Mouse (Mus musculus): ENCODE data around the gene Batf3.

Gene Batf3

GRCm38 (mm10) chr1:191097802-191098747 is at the start of gene Batf3:
Gene Batf3, plus strand, starts transcription at chr1:191097847.
- no peak for DNase-seq (ENCODE audit: low spot score)

DNA sequence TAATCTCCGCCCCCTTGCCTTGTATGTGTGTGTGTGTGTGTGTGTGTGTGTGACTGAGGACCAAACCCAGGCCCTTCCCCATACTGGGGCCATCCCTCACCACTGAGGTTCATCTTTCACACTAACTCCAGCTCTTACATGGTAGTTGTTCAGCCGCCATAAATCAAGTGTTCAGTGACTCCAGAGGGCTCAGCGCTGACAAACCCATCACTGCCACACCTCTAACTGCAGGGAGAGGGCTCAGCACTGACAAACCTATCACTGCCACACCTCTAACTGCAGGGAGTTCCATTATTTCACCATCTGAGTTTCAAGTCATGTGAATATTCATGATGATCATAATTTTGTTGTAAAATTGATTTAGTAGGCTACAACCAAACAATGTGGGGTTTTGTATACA is 44.1 kb upstream of the Batf3 start:
- DNase-seq (ENCODE audit: low spot score): no peak

- no peak for DNase-seq (ENCODE audit: low spot score)
Measured at GRCm38 (mm10) chr1:191054870-191055532, 42.6 kb upstream of the Batf3 start.

- no peak for DNase-seq (ENCODE audit: low spot score)
Measured at GRCm38 (mm10) chr1:191055533-191055873, 42.1 kb upstream of the Batf3 start.

- no peak for DNase-seq (ENCODE audit: low spot score)
Measured at GRCm38 (mm10) chr1:191057461-191057860, 40.2 kb upstream of the Batf3 start.

DNA sequence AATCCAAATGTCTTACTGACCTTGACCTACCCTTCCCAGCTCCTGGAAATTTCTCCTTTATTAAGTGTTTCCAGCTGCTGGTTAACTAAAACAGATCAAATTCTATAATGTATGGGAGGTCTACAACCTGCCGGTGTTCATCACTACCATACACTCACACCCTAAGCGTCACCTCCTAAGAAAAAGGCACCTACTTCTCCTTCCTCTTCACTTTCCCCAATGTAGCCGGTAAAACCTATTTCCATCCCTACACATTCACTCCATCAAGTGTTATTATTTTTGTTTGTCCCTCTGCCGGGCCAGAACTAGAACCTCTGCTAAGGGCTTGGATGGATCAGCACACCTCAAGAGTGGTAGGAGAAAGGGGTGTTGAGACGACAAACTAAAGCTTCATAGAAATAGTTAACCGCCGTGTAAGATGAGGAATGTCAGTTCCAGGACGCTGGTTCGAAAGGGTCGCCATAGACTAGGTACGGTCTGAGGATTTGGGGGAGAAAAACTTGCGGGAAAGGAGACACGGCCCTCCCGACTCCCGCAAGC is 35.3 kb upstream of the Batf3 start:
- no peak for DNase-seq (ENCODE audit: low spot score)

DNA sequence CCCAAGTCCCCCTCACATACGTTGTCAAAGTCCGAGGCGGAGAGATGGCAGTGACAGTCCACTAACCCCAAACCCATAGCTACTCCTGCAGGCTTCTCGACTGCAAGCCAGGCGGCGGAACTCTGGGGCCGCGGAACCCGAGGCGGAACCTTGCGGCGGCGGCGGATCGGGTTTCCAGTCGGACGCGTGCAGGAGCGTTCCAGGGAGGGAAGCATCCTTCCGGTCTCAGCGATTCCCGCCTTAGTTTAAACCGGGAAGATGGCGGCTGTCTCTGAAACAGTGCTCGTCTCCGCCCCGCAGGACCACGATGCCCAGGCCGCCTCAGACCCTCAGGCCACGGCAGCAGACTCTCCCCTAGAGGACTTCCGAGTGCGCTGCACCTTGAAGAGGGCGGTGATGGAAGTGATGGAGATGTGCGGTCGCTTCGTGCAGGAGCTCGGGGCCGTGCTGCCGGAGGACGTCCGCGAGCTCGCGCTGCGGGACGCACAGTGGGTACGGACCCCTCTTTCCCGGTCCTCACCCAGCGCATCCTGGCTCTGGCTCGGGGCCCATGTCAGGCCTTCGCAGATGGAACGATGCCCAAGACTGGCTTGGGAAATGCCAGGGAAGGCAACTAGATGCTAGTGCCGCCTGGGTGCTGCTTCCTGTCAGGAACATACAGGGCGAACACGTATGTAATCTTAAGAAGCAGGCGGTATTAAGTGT is 34.7 kb upstream of the Batf3 start, which contains the start of the genes Tatdn3 and Nsl1:
Gene Tatdn3, minus strand, starts transcription at position 152 of the 705 bp plus-strand sequence.
Gene Nsl1, plus strand, starts transcription at position 232 of the 705 bp plus-strand sequence.
- DNase-seq (ENCODE audit: low spot score): peak; percentile 66

- DNase-seq (ENCODE audit: low spot score): no peak
Measured at GRCm38 (mm10) chr1:191063700-191064099, 33.9 kb upstream of the Batf3 start.

GRCm38 (mm10) chr1:191064535-191064934 is 33.1 kb upstream of the Batf3 start:
- DNase-seq (ENCODE audit: low spot score): no peak

DNA sequence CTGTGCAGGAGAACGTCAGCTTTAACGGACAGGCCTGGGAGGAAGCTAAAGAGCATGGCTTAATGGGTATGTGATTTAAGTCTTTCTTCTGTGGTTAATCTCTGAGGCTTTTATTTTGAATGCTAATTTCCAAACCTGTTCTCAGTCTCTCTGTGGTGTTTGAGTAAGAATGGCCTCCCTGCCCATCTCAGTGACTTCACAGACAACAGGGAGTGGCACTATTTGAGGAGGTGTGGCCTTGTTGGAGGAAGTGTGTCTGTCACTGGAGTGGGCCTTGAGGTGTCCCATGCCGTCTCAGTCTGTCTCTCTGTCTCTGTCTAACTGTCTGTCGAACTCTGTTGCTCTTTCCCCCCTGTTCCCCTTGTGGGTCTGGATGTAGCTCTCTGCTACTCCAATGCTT is 32.5 kb upstream of the Batf3 start:
- no peak for DNase-seq (ENCODE audit: low spot score)

DNA sequence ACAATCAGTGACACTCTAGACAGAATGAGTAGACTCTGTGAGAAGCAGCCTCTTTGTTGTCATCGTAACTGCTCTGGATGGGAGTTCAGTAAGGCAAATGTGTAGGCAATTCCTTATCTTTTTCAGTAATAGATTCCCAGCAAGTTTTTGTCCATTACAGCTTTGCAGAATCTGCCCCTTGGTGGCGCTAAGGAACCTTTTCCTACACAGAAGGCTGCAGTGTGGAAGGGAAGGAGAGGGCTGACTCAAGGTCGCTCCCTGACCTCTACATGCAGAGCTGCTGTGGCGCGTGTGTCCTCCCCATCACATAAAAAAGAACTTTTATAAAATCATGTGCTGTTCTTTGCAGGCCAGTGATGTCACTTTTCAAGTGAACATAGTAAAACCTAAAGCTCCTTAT is 29.3 kb upstream of the Batf3 start:
- no peak for DNase-seq (ENCODE audit: low spot score)

DNA sequence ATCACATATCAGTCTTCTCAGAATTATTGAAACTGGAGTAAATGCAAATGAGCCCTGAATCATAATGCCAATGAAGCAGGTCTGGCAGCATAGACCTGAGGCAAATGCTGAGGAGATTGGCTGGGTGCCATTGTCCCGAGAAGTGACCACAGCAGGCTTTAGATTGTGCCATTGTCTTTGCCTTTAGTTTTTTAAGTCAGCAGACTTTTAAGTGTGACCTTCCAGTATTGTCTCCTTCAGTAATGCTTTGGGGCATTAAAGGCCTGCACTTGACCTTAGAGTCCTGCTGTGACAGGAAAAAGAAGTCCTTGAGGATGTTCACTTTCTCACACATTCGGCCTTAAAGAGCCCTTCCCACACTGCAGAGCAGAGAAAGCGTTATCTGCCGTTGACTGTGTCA is 27.4 kb upstream of the Batf3 start:
- no peak for DNase-seq (ENCODE audit: low spot score)

DNA sequence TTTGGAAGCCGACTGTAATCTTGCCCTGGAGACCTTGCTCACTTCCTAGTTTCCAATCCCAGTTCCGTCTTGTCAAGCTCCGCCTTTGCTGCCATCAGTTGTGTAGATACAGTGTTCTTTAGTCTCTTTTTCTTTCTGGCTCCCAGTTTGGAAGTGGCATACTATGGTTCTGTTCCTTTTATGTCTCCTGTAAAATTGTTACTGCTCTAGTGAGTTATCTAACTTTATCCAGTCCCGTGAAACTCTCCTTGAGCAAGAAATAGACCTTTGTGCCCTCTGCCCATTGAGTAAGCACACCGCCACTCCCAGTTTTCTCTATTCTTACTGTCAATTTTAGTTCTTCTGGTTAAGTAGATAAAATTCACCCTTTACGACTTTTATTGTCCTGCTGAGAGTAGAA is 26.0 kb upstream of the Batf3 start:
- DNase-seq (ENCODE audit: low spot score): no peak

DNA sequence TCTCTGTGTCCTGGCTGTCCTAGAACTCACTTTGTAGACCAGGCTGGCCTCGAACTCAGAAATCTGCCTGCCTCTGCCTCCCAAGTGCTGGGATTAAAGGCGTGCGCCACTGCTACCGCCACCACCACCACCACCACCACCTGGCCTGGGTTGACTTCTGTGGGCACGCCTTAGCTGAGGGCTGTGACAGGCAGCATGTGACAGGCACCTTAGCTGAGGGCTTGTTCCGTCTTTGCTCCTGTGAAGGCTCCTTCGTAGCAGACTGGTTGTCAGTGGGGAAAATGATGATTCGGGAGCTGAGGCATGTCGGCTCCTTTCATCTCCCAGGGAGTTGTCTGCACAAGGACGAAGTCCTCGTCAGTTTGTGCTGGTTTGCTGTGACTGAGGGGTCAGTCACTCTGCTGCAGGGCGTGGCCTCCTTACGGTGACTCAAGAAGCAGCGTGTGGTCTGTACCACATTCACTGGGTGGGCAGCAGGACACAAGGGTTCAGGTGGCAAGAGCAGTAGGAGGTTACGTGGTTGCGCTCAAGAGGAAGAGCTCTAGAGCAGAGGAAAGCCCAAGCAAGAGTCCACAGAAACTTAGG is 25.2 kb upstream of the Batf3 start:
- DNase-seq (ENCODE audit: low spot score): no peak

GRCm38 (mm10) chr1:191073001-191073400 is 24.6 kb upstream of the Batf3 start:
- peak; percentile 26 for DNase-seq (ENCODE audit: low spot score)

DNA sequence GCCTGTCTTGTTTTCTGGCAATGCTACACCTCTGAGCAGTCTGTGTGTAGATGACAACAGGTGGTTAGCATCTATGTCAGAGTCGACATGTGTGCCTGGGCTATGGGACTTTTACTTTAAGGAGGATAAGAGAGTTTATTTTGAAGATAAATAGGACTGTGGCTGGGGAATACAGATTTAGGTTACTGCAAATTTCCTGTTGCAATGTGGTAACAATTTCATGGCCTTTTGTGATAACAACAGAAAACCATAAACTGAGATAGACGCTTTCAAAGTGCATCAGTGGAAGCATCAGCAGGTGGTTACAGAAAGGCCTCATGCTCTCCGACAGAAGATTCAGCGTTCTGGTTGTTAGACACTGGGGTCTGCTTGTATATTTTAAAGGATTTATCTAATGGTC is 24.2 kb upstream of the Batf3 start:
- DNase-seq (ENCODE audit: low spot score): no peak

DNA sequence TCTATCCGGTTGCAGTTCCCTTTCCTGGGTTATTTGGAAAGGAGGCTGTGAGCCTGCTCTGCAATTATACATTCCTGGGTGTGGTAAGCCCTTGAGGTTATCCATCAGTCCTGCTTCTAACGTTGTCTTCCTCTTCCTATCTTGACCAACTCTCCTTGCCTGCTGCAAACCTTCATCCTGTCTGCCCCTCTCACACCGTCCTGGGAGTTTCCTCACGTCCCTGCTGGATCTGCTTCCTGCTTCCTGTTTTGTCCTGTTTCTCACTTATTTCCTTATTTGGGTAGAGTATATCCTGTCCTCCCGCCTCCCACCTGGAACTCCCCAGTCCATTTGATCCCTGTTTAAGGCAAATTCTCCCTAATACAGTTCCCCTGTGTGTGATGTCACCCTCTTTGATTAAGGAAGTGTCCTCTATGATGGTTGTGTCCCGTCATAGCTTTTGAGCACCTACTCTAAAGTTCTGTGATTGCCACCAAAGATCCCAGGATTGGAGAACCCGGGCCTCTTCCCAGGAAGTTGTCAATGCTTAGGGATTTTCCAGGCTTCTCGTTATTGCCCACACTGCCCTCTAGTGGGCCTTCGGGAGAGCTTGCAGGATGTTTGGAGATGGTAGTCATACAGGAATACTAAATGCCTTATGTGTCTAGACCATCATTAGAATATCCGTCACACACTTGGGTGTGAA is 22.3 kb upstream of the Batf3 start:
- DNase-seq (ENCODE audit: low spot score): no peak

- DNase-seq (ENCODE audit: low spot score): no peak
Measured at GRCm38 (mm10) chr1:191083230-191083629, 14.4 kb upstream of the Batf3 start.

DNA sequence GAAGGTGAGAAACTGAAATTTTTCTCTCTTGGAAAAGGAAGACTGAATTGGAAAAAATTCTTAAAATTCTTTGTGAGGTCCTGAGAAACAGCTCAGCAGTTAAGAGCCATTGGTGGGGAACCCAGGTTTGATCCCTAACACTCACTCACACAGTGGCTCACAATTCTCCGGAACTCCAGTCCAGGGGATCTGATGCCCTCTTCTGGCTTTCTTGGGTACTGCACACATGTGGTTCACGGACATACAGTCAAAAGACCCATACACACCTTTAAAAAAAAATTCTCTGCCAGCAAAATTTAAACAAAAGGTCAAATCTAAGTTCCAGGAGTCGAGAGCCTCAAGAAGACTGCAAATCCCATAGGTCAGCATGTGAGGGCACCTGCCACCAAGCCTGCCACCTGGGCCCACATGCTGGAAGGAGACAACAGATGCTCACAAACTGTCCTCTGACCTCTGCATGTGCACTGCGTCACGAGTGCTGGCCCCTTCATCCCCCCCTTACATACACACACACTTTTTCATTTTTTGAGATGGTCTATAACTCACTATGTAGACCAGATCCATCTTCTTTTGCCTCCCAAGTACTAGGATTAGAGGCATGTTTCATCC is 12.6 kb upstream of the Batf3 start:
- no peak for DNase-seq (ENCODE audit: low spot score)

- DNase-seq (ENCODE audit: low spot score): no peak
Measured at GRCm38 (mm10) chr1:191085597-191085996, 12.1 kb upstream of the Batf3 start.

GRCm38 (mm10) chr1:191086304-191086878 is 11.3 kb upstream of the Batf3 start:
- DNase-seq (ENCODE audit: low spot score): no peak

Data from left cerebral cortex, adult 11 months (tissue).